In genomic region chr5:124186981-124187507, GRCm38 (mm10) we compare ENCODE assay signal across 8 mouse cellular contexts.
A peak's percentile ranks its signal among the peaks of the same experiment; 100 is the strongest.
DNase-seq lines count a peak whose midpoint lies in the region; ATAC-seq and TF ChIP-seq lines count a peak whose summit lies in the region.

No protein-coding gene starts in this region.

- peak overlapping the region; percentile 86 for H3K27ac ChIP-seq in gastrocnemius, adult 2 months
- peak overlapping the region; percentile 66 to 90 for H3K27ac ChIP-seq in heart, embryonic 14.5 days (replicated peaks in 1 of 2; ENCODE audit: control insufficient read depth in 1 of 2, insufficient read depth in 1 of 2, low read depth in 2 of 2, low read length in 2 of 2)
- H3K27ac ChIP-seq in neural tube, embryonic 12.5 days = no peak overlapping the region

- no peaks in the 10 kb centered on the region for H3K27me3 ChIP-seq in heart, embryonic 14.5 days (ENCODE audit: control insufficient read depth, insufficient read depth, low read length)
- H3K27me3 ChIP-seq in neural tube, embryonic 12.5 days (replicated peaks) = no peaks in the 10 kb centered on the region; the same call in 1 of the 2 replicates

- H3K9ac ChIP-seq in heart, embryonic 14.5 days (ENCODE audit: low read length) = peak overlapping the region; percentile 71
- H3K9ac ChIP-seq in neural tube, embryonic 12.5 days = peak overlapping the region; percentile 56

- DNase-seq in gastrocnemius, adult 2 months = peak; percentile 56
- no peak for DNase-seq in gastrocnemius, postnatal 36 days
- peak; percentile 55 for DNase-seq in cerebellum, adult 8-10 months
- peak; percentile 66 to 78 for DNase-seq in left cerebral cortex, adult 18-20 months (ENCODE audit: low spot score in 2 of 2)
- no peak for DNase-seq in adrenal gland, adult 8-10 months
- no peak for DNase-seq in ovary, postnatal 36 days (ENCODE audit: low spot score)

- TF ChIP-seq CTCF in gastrocnemius, adult 2 months (IDR thresholded peaks at IDR 0.05) = no peak

- H3K4me1 ChIP-seq in heart, embryonic 14.5 days (ENCODE audit: control insufficient read depth in 2 of 2, insufficient read depth in 2 of 2, low read length in 2 of 2) = peaks cover 48 to 77% of the 10 kb centered on the region in 2 experiments
- H3K4me1 ChIP-seq in neural tube, embryonic 12.5 days = peaks cover 42% of the 10 kb centered on the region

- intact Hi-C loops in gastrocnemius, adult 2 months (cut with DNase I) = no loop called here
- intact Hi-C loops in gastrocnemius, postnatal 36 days (cut with DNase I) = no loop called here

- H3K9me3 ChIP-seq in heart, embryonic 14.5 days (ENCODE audit: control insufficient read depth, low read length) = no peaks in the 10 kb centered on the region
- H3K9me3 ChIP-seq in neural tube, embryonic 12.5 days = no peaks in the 10 kb centered on the region

- peak overlapping the region; percentile 57 for H3K4me2 ChIP-seq in heart, embryonic 14.5 days (ENCODE audit: low read length)
- H3K4me2 ChIP-seq in neural tube, embryonic 12.5 days (replicated peaks) = peak overlapping the region; percentile 60

- no peaks in the 10 kb centered on the region for H3K36me3 ChIP-seq in heart, embryonic 14.5 days (ENCODE audit: control insufficient read depth, insufficient read depth, low read length)
- H3K36me3 ChIP-seq in neural tube, embryonic 12.5 days = no peaks in the 10 kb centered on the region

- WGBS in heart, embryonic 14.5 days = 26% methylated on average over 22 of the region's 22 CpGs
- WGBS in neural tube, embryonic 12.5 days = 7% methylated on average over 22 of the region's 22 CpGs

- peak overlapping the region; percentile 69 for H3K4me3 ChIP-seq in gastrocnemius, adult 2 months
- H3K4me3 ChIP-seq in heart, embryonic 14.5 days (ENCODE audit: control insufficient read depth in 1 of 2, insufficient read depth in 1 of 2, low read depth in 1 of 2, low read length in 2 of 2) = peak overlapping the region; percentile 10 to 17
- peak overlapping the region; percentile 22; the same call in 1 of the 2 replicates for H3K4me3 ChIP-seq in neural tube, embryonic 12.5 days

- no peak for ATAC-seq in heart, embryonic 14.5 days (ENCODE audit: insufficient number of reproducible peaks, insufficient read depth, low FRiP score, low read depth)
- ATAC-seq in neural tube, embryonic 12.5 days (ENCODE audit: low FRiP score, low read depth) = peak; percentile 76

Comparison
In these comparisons a context has a peak if more than half of its experiments do, and no peak if none do; other contexts are left out.
1. DNase-seq: peak in gastrocnemius, adult 2 months (single experiment), cerebellum, adult 8-10 months (single experiment) and left cerebral cortex, adult 18-20 months (2 of 2); none in gastrocnemius, postnatal 36 days (0 of 2), adrenal gland, adult 8-10 months (single experiment) and ovary, postnatal 36 days (single experiment).
2. H3K4me3 ChIP-seq: peak in every context shown above with its lines; median percentile 69 in gastrocnemius, adult 2 months; 22 in neural tube, embryonic 12.5 days; 14 in heart, embryonic 14.5 days.